Mouse (Mus musculus): ENCODE measurements around the gene Gpr34. TPM values are rescaled to one million over a fixed set of nuclear protein-coding genes. Genes with fewer than 3 reads are reported as not detected.

Gene Gpr34
- polyA plus RNA-seq, 1 experiment = 14.7 TPM

GRCm38 (mm10) chrX:13621473-13621872 is 10.4 kb upstream of the Gpr34 start:
- H3K4me1 ChIP-seq (ENCODE audit: control insufficient read depth, insufficient read depth, low read length) = peaks cover 2% of the 10 kb centered on the region; the same call in 1 of the 2 replicates
- TF ChIP-seq POLR2A (IDR thresholded peaks at IDR 0.05; ENCODE audit: extremely low read depth, insufficient read depth, low read length) (no peak), CTCF (IDR thresholded peaks at IDR 0.05; ENCODE audit: extremely low read depth, insufficient read depth, low read length) (no peak)
- no peak overlapping the region for H3K4me3 ChIP-seq (ENCODE audit: insufficient read depth, low read length)
- no peak overlapping the region for H3K27ac ChIP-seq (ENCODE audit: insufficient read depth, low read length)

- Histone ChIP-seq H3K4me3 (ENCODE audit: insufficient read depth, low read length) (no peak overlapping the region), H3K27ac (ENCODE audit: insufficient read depth, low read length) (no peak overlapping the region), H3K4me1 (ENCODE audit: control insufficient read depth, insufficient read depth, low read length) (peaks cover 2% of the 10 kb centered on the region; the same call in 1 of the 2 replicates)
- TF ChIP-seq POLR2A (IDR thresholded peaks at IDR 0.05; ENCODE audit: extremely low read depth, insufficient read depth, low read length) (no peak), CTCF (IDR thresholded peaks at IDR 0.05; ENCODE audit: extremely low read depth, insufficient read depth, low read length) (no peak)
These were observed 9.2 kb upstream of the Gpr34 start for GRCm38 (mm10) chrX:13622654-13623053.

GRCm38 (mm10) chrX:13636398-13636797 is 4.5 kb downstream of the Gpr34 start:
- Histone ChIP-seq H3K4me3 (ENCODE audit: insufficient read depth, low read length) (no peak overlapping the region), H3K27ac (ENCODE audit: insufficient read depth, low read length) (no peak overlapping the region), H3K4me1 (ENCODE audit: control insufficient read depth, insufficient read depth, low read length) (no peaks in the 10 kb centered on the region)
- TF ChIP-seq CTCF (IDR thresholded peaks at IDR 0.05; ENCODE audit: extremely low read depth, insufficient read depth, low read length) = no peak
- no peak for TF ChIP-seq POLR2A (IDR thresholded peaks at IDR 0.05; ENCODE audit: extremely low read depth, insufficient read depth, low read length)

- no peaks in the 10 kb centered on the region for H3K4me1 ChIP-seq (ENCODE audit: control insufficient read depth, insufficient read depth, low read length)
- no peak for TF ChIP-seq CTCF (IDR thresholded peaks at IDR 0.05; ENCODE audit: extremely low read depth, insufficient read depth, low read length)
- TF ChIP-seq POLR2A (IDR thresholded peaks at IDR 0.05; ENCODE audit: extremely low read depth, insufficient read depth, low read length) = no peak
- H3K4me3 ChIP-seq (ENCODE audit: insufficient read depth, low read length) = no peak overlapping the region
- H3K27ac ChIP-seq (ENCODE audit: insufficient read depth, low read length) = no peak overlapping the region
These were observed 7.0 kb downstream of the Gpr34 start for GRCm38 (mm10) chrX:13638894-13639293.

- peaks cover 2% of the 10 kb centered on the region; the same call in 1 of the 2 replicates for H3K4me1 ChIP-seq (ENCODE audit: control insufficient read depth, insufficient read depth, low read length)
- no peak overlapping the region for H3K27ac ChIP-seq (ENCODE audit: insufficient read depth, low read length)
- TF ChIP-seq CTCF (IDR thresholded peaks at IDR 0.05; ENCODE audit: extremely low read depth, insufficient read depth, low read length) = no peak
- TF ChIP-seq POLR2A (IDR thresholded peaks at IDR 0.05; ENCODE audit: extremely low read depth, insufficient read depth, low read length) = no peak
- no peak overlapping the region for H3K4me3 ChIP-seq (ENCODE audit: insufficient read depth, low read length)
These were observed 20.0 kb downstream of the Gpr34 start for GRCm38 (mm10) chrX:13651889-13652288.

- peaks cover 2% of the 10 kb centered on the region; the same call in 1 of the 2 replicates for H3K4me1 ChIP-seq (ENCODE audit: control insufficient read depth, insufficient read depth, low read length)
- H3K27ac ChIP-seq (ENCODE audit: insufficient read depth, low read length) = no peak overlapping the region
- no peak overlapping the region for H3K4me3 ChIP-seq (ENCODE audit: insufficient read depth, low read length)
- no peak for TF ChIP-seq CTCF (IDR thresholded peaks at IDR 0.05; ENCODE audit: extremely low read depth, insufficient read depth, low read length)
- no peak for TF ChIP-seq POLR2A (IDR thresholded peaks at IDR 0.05; ENCODE audit: extremely low read depth, insufficient read depth, low read length)
These were observed 20.4 kb downstream of the Gpr34 start for GRCm38 (mm10) chrX:13652291-13652690.

- H3K27ac ChIP-seq (ENCODE audit: insufficient read depth, low read length) = peak overlapping the region; percentile 87
- H3K4me3 ChIP-seq (ENCODE audit: insufficient read depth, low read length) = no peak overlapping the region
- peaks cover 2% of the 10 kb centered on the region; the same call in 1 of the 2 replicates for H3K4me1 ChIP-seq (ENCODE audit: control insufficient read depth, insufficient read depth, low read length)
- TF ChIP-seq POLR2A (IDR thresholded peaks at IDR 0.05; ENCODE audit: extremely low read depth, insufficient read depth, low read length) = no peak
- no peak for TF ChIP-seq CTCF (IDR thresholded peaks at IDR 0.05; ENCODE audit: extremely low read depth, insufficient read depth, low read length)
These were observed 23.1 kb downstream of the Gpr34 start for GRCm38 (mm10) chrX:13655005-13655421.

GRCm38 (mm10) chrX:13655906-13656305 is 24.0 kb downstream of the Gpr34 start:
- Histone ChIP-seq H3K27ac (ENCODE audit: insufficient read depth, low read length) (peak overlapping the region; percentile 73), H3K4me3 (ENCODE audit: insufficient read depth, low read length) (no peak overlapping the region), H3K4me1 (ENCODE audit: control insufficient read depth, insufficient read depth, low read length) (peaks cover 2% of the 10 kb centered on the region; the same call in 1 of the 2 replicates)
- TF ChIP-seq CTCF (IDR thresholded peaks at IDR 0.05; ENCODE audit: extremely low read depth, insufficient read depth, low read length) = no peak
- no peak for TF ChIP-seq POLR2A (IDR thresholded peaks at IDR 0.05; ENCODE audit: extremely low read depth, insufficient read depth, low read length)

- H3K27ac ChIP-seq (ENCODE audit: insufficient read depth, low read length) = no peak overlapping the region
- peaks cover 2% of the 10 kb centered on the region; the same call in 1 of the 2 replicates for H3K4me1 ChIP-seq (ENCODE audit: control insufficient read depth, insufficient read depth, low read length)
- no peak overlapping the region for H3K4me3 ChIP-seq (ENCODE audit: insufficient read depth, low read length)
- TF ChIP-seq CTCF (IDR thresholded peaks at IDR 0.05; ENCODE audit: extremely low read depth, insufficient read depth, low read length) = peak; percentile 27; the same call in 1 of the 2 replicates
- TF ChIP-seq POLR2A (IDR thresholded peaks at IDR 0.05; ENCODE audit: extremely low read depth, insufficient read depth, low read length) = no peak
These were observed 24.8 kb downstream of the Gpr34 start for GRCm38 (mm10) chrX:13656721-13657120.

GRCm38 (mm10) chrX:13658616-13659140 is 26.8 kb downstream of the Gpr34 start:
- TF ChIP-seq CTCF (IDR thresholded peaks at IDR 0.05; ENCODE audit: extremely low read depth, insufficient read depth, low read length) (no peak), POLR2A (IDR thresholded peaks at IDR 0.05; ENCODE audit: extremely low read depth, insufficient read depth, low read length) (no peak)
- H3K4me3 ChIP-seq (ENCODE audit: insufficient read depth, low read length) = no peak overlapping the region
- H3K27ac ChIP-seq (ENCODE audit: insufficient read depth, low read length) = no peak overlapping the region
- peaks cover 2% of the 10 kb centered on the region; the same call in 1 of the 2 replicates for H3K4me1 ChIP-seq (ENCODE audit: control insufficient read depth, insufficient read depth, low read length)

All from cortical plate, adult 2 months (tissue).